Mouse (Mus musculus): ENCODE results near the gene Dock4. TPM values are rescaled to one million over a fixed set of nuclear protein-coding genes. Genes with fewer than 3 reads are reported as not detected.

Gene Dock4
- polyA plus RNA-seq, 1 experiment from 2014 or later, result 12.6 TPM

GRCm38 (mm10) chr12:40746081-40746480 lies 300.3 kb downstream of the Dock4 start:
- Histone ChIP-seq H3K4me1 (ENCODE audit: control insufficient read depth, insufficient read depth, low read length) (no peaks in the 10 kb centered on the region), H3K9ac (ENCODE audit: low read length) (no peak overlapping the region), H3K4me3 (ENCODE audit: low read depth, low read length) (no peak overlapping the region), H3K27me3 (ENCODE audit: control insufficient read depth, insufficient read depth, low read length) (no peaks in the 10 kb centered on the region), H3K9me3 (ENCODE audit: control insufficient read depth, low read length) (no peaks in the 10 kb centered on the region), H3K4me2 (no peak overlapping the region), H3K27ac (ENCODE audit: low read depth, low read length) (no peak overlapping the region), H3K36me3 (ENCODE audit: control insufficient read depth, insufficient read depth, low read length) (no peaks in the 10 kb centered on the region)
- no peak for ATAC-seq (ENCODE audit: low FRiP score)
- peak; percentile 72 for DNase-seq (ENCODE audit: low spot score, missing footprints)
- WGBS, result 89% methylated on average over 3 of the region's 3 CpGs

DNA sequence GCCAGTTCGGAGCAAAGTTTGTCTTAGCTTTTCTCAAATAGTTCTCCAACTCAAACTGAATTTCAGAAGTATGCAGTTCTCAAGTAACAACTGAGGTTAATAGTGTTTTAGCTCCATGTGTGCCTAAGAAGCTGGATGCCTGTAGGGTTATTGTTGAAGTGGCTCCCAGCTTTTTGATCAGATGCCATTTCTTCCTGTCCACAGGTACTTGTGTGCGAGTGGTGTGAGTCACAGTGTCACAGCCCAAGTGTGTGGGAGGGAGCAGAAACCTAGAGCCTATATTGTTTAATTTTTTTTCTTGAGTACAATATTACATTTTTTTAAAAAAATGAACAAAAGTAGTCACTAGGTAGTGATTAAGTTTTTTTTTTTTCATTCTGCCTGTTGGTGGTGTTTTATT lies 313.5 kb downstream of the Dock4 start:
- ATAC-seq (ENCODE audit: low FRiP score) (no peak), DNase-seq (ENCODE audit: low spot score, missing footprints) (peak; percentile 21)
- Histone ChIP-seq H3K4me2 (no peak overlapping the region), H3K4me1 (ENCODE audit: control insufficient read depth, insufficient read depth, low read length) (no peaks in the 10 kb centered on the region), H3K27ac (ENCODE audit: low read depth, low read length) (no peak overlapping the region), H3K9ac (ENCODE audit: low read length) (no peak overlapping the region), H3K4me3 (ENCODE audit: low read depth, low read length) (no peak overlapping the region), H3K9me3 (ENCODE audit: control insufficient read depth, low read length) (no peaks in the 10 kb centered on the region), H3K27me3 (ENCODE audit: control insufficient read depth, insufficient read depth, low read length) (no peaks in the 10 kb centered on the region), H3K36me3 (ENCODE audit: control insufficient read depth, insufficient read depth, low read length) (no peaks in the 10 kb centered on the region)
- WGBS, result 89% methylated on average over 2 of the region's 2 CpGs

DNA sequence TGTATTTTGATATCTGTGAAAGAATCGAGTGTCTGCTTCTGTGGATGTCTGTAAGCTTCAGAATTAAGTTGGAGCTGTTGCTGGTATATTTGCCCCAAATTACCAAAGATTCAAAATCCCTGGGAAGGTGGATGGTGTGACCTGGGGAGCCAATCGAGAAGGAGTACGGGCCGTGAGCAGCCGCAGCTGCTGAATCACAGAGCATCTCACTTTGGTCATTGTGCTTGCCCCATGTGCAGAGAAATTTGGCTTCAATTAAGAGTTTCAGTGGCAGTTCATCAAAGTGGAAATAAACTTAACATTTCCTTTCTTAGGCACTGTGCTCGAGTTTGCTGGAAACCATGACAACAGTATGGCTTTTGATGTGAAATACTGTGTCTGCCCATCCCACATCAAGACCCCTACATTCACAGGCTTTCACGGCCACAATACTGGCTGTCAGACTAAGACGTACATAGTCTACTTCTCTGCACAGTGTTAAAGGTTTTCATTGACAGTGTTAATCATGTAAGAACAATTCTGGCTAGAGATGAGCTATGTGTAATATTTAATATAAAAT lies 321.6 kb downstream of the Dock4 start:
- ATAC-seq (ENCODE audit: low FRiP score), result no peak
- Histone ChIP-seq H3K4me3 (ENCODE audit: low read depth, low read length) (no peak overlapping the region), H3K27ac (ENCODE audit: low read depth, low read length) (no peak overlapping the region), H3K27me3 (ENCODE audit: control insufficient read depth, insufficient read depth, low read length) (no peaks in the 10 kb centered on the region), H3K4me1 (ENCODE audit: control insufficient read depth, insufficient read depth, low read length) (no peaks in the 10 kb centered on the region), H3K36me3 (ENCODE audit: control insufficient read depth, insufficient read depth, low read length) (no peaks in the 10 kb centered on the region), H3K9ac (ENCODE audit: low read length) (no peak overlapping the region), H3K9me3 (ENCODE audit: control insufficient read depth, low read length) (no peaks in the 10 kb centered on the region), H3K4me2 (no peak overlapping the region)
- DNase-seq (ENCODE audit: low spot score, missing footprints), result peak; percentile 21
- 84% methylated on average over 8 of the region's 8 CpGs for WGBS

GRCm38 (mm10) chr12:40773091-40773490 lies 327.3 kb downstream of the Dock4 start:
- ATAC-seq (ENCODE audit: low FRiP score) (no peak), DNase-seq (ENCODE audit: low spot score, missing footprints) (peak; percentile 51)
- Histone ChIP-seq H3K4me2 (no peak overlapping the region), H3K36me3 (ENCODE audit: control insufficient read depth, insufficient read depth, low read length) (no peaks in the 10 kb centered on the region), H3K4me1 (ENCODE audit: control insufficient read depth, insufficient read depth, low read length) (no peaks in the 10 kb centered on the region), H3K4me3 (ENCODE audit: low read depth, low read length) (no peak overlapping the region), H3K9me3 (ENCODE audit: control insufficient read depth, low read length) (no peaks in the 10 kb centered on the region), H3K27ac (ENCODE audit: low read depth, low read length) (no peak overlapping the region), H3K9ac (ENCODE audit: low read length) (no peak overlapping the region), H3K27me3 (ENCODE audit: control insufficient read depth, insufficient read depth, low read length) (no peaks in the 10 kb centered on the region)
- 95% methylated on average over 1 of the region's 1 CpGs for WGBS

GRCm38 (mm10) chr12:40781554-40781953 lies 335.8 kb downstream of the Dock4 start:
- H3K9me3 ChIP-seq (ENCODE audit: control insufficient read depth, low read length), result no peaks in the 10 kb centered on the region
- no peak overlapping the region for H3K27ac ChIP-seq (ENCODE audit: low read depth, low read length)
- H3K27me3 ChIP-seq (ENCODE audit: control insufficient read depth, insufficient read depth, low read length), result no peaks in the 10 kb centered on the region
- ATAC-seq (ENCODE audit: low FRiP score) (no peak), DNase-seq (ENCODE audit: low spot score, missing footprints) (no peak)
- H3K4me2 ChIP-seq, result no peak overlapping the region
- H3K4me1 ChIP-seq (ENCODE audit: control insufficient read depth, insufficient read depth, low read length), result no peaks in the 10 kb centered on the region
- H3K36me3 ChIP-seq (ENCODE audit: control insufficient read depth, insufficient read depth, low read length), result no peaks in the 10 kb centered on the region
- no peak overlapping the region for H3K9ac ChIP-seq (ENCODE audit: low read length)
- H3K4me3 ChIP-seq (ENCODE audit: low read depth, low read length), result no peak overlapping the region
- WGBS, result 89% methylated on average over 6 of the region's 6 CpGs

GRCm38 (mm10) chr12:40788621-40789111 lies 342.9 kb downstream of the Dock4 start:
- no peak overlapping the region for H3K4me3 ChIP-seq (ENCODE audit: low read depth, low read length)
- no peaks in the 10 kb centered on the region for H3K9me3 ChIP-seq (ENCODE audit: control insufficient read depth, low read length)
- peaks cover 11% of the 10 kb centered on the region for H3K4me1 ChIP-seq (ENCODE audit: control insufficient read depth, insufficient read depth, low read length)
- WGBS, result 38% methylated on average over 3 of the region's 3 CpGs
- no peak overlapping the region for H3K27ac ChIP-seq (ENCODE audit: low read depth, low read length)
- no peak for DNase-seq (ENCODE audit: low spot score, missing footprints)
- no peaks in the 10 kb centered on the region for H3K36me3 ChIP-seq (ENCODE audit: control insufficient read depth, insufficient read depth, low read length)
- H3K4me2 ChIP-seq, result no peak overlapping the region
- no peaks in the 10 kb centered on the region for H3K27me3 ChIP-seq (ENCODE audit: control insufficient read depth, insufficient read depth, low read length)
- no peak for ATAC-seq (ENCODE audit: low FRiP score)
- H3K9ac ChIP-seq (ENCODE audit: low read length), result no peak overlapping the region

- Histone ChIP-seq H3K4me2 (no peak overlapping the region), H3K4me1 (ENCODE audit: control insufficient read depth, insufficient read depth, low read length) (peaks cover 11% of the 10 kb centered on the region), H3K36me3 (ENCODE audit: control insufficient read depth, insufficient read depth, low read length) (no peaks in the 10 kb centered on the region), H3K9ac (ENCODE audit: low read length) (no peak overlapping the region), H3K4me3 (ENCODE audit: low read depth, low read length) (no peak overlapping the region), H3K9me3 (ENCODE audit: control insufficient read depth, low read length) (no peaks in the 10 kb centered on the region), H3K27me3 (ENCODE audit: control insufficient read depth, insufficient read depth, low read length) (no peaks in the 10 kb centered on the region), H3K27ac (ENCODE audit: low read depth, low read length) (no peak overlapping the region)
- ATAC-seq (ENCODE audit: low FRiP score) (peak; percentile 61), DNase-seq (ENCODE audit: low spot score, missing footprints) (no peak)
- 64% methylated on average over 10 of the region's 10 CpGs for WGBS
Observed at GRCm38 (mm10) chr12:40789379-40790361, 343.9 kb downstream of the Dock4 start.

- Histone ChIP-seq H3K4me1 (ENCODE audit: control insufficient read depth, insufficient read depth, low read length) (peaks cover 11% of the 10 kb centered on the region), H3K4me2 (no peak overlapping the region), H3K4me3 (ENCODE audit: low read depth, low read length) (no peak overlapping the region), H3K9me3 (ENCODE audit: control insufficient read depth, low read length) (no peaks in the 10 kb centered on the region), H3K9ac (ENCODE audit: low read length) (no peak overlapping the region), H3K27ac (ENCODE audit: low read depth, low read length) (no peak overlapping the region), H3K27me3 (ENCODE audit: control insufficient read depth, insufficient read depth, low read length) (no peaks in the 10 kb centered on the region), H3K36me3 (ENCODE audit: control insufficient read depth, insufficient read depth, low read length) (no peaks in the 10 kb centered on the region)
- WGBS, result 69% methylated on average over 5 of the region's 5 CpGs
- DNase-seq (ENCODE audit: low spot score, missing footprints), result no peak
- ATAC-seq (ENCODE audit: low FRiP score), result no peak
Observed at GRCm38 (mm10) chr12:40791221-40791620, 345.5 kb downstream of the Dock4 start.

- ATAC-seq (ENCODE audit: low FRiP score) (peak; percentile 41; the same call in 1 of the 2 replicates), DNase-seq (ENCODE audit: low spot score, missing footprints) (no peak)
- no peak overlapping the region for H3K4me3 ChIP-seq (ENCODE audit: low read depth, low read length)
- H3K27me3 ChIP-seq (ENCODE audit: control insufficient read depth, insufficient read depth, low read length), result no peaks in the 10 kb centered on the region
- H3K4me1 ChIP-seq (ENCODE audit: control insufficient read depth, insufficient read depth, low read length), result peaks cover 11% of the 10 kb centered on the region
- H3K9me3 ChIP-seq (ENCODE audit: control insufficient read depth, low read length), result no peaks in the 10 kb centered on the region
- H3K4me2 ChIP-seq, result 0 out of 2 replicates have a peak overlapping the region, but pooled peaks have one; percentile 11
- H3K36me3 ChIP-seq (ENCODE audit: control insufficient read depth, insufficient read depth, low read length), result no peaks in the 10 kb centered on the region
- H3K27ac ChIP-seq (ENCODE audit: low read depth, low read length), result peak overlapping the region; percentile 1; the same call in 1 of the 2 replicates
- no peak overlapping the region for H3K9ac ChIP-seq (ENCODE audit: low read length)
- 14% methylated on average over 10 of the region's 10 CpGs for WGBS
Observed at GRCm38 (mm10) chr12:40792184-40792650, 346.5 kb downstream of the Dock4 start.

Measured in midbrain, embryonic 11.5 days (tissue).